Mouse (Mus musculus): ENCODE data around the gene Frrs1l. TPM values are rescaled to one million over a fixed set of nuclear protein-coding genes. Genes with fewer than 3 reads are reported as not detected.

Frrs1l gene
- polyA plus RNA-seq, 1 experiment = 0.51 TPM

GRCm38 (mm10) chr4:56949494-56949893, 40.7 kb downstream of the Frrs1l start:
- peaks cover 6% of the 10 kb centered on the region for H3K4me1 ChIP-seq (ENCODE audit: control insufficient read depth, insufficient read depth, low read length)
- no peaks in the 10 kb centered on the region for H3K27me3 ChIP-seq (ENCODE audit: control insufficient read depth, insufficient read depth, low read length)
- H3K36me3 ChIP-seq (ENCODE audit: control insufficient read depth, insufficient read depth, low read length) = no peaks in the 10 kb centered on the region
- H3K4me3 ChIP-seq (ENCODE audit: control insufficient read depth, low read depth, low read length) = no peak overlapping the region
- no peak for TF ChIP-seq CTCF (IDR thresholded peaks at IDR 0.05; ENCODE audit: control insufficient read depth, insufficient read depth, insufficient replicate concordance, low read depth, low read length)
- no peak for TF ChIP-seq POLR2A (IDR thresholded peaks at IDR 0.05; ENCODE audit: control insufficient read depth, low read depth, low read length)
- no peak overlapping the region for H3K27ac ChIP-seq (ENCODE audit: control insufficient read depth, insufficient read depth, low read depth, low read length)

GRCm38 (mm10) chr4:56946641-56947640, 43.2 kb downstream of the Frrs1l start, which contains the start of gene Tmem245:
TSS of gene Tmem245 (minus strand) at chr4:56947437.
- peaks cover 6% of the 10 kb centered on the region for H3K4me1 ChIP-seq (ENCODE audit: control insufficient read depth, insufficient read depth, low read length)
- peak within 1 kb of the TSS; percentile 73 for H3K27ac ChIP-seq (ENCODE audit: control insufficient read depth, insufficient read depth, low read depth, low read length)
- H3K27me3 ChIP-seq (ENCODE audit: control insufficient read depth, insufficient read depth, low read length) = no peaks in the 10 kb centered on the region
- no peaks in the 10 kb centered on the region for H3K36me3 ChIP-seq (ENCODE audit: control insufficient read depth, insufficient read depth, low read length)
- peak within 1 kb of the TSS; percentile 91 for H3K4me3 ChIP-seq (ENCODE audit: control insufficient read depth, low read depth, low read length)
- TF ChIP-seq POLR2A (IDR thresholded peaks at IDR 0.05; ENCODE audit: control insufficient read depth, low read depth, low read length) (peak; percentile 55), CTCF (IDR thresholded peaks at IDR 0.05; ENCODE audit: control insufficient read depth, insufficient read depth, insufficient replicate concordance, low read depth, low read length) (no peak)

GRCm38 (mm10) chr4:56946180-56946579, 44.0 kb downstream of the Frrs1l start:
- no peaks in the 10 kb centered on the region for H3K27me3 ChIP-seq (ENCODE audit: control insufficient read depth, insufficient read depth, low read length)
- H3K27ac ChIP-seq (ENCODE audit: control insufficient read depth, insufficient read depth, low read depth, low read length) = peak overlapping the region; percentile 73; the same call in 1 of the 2 replicates
- peak overlapping the region; percentile 91 for H3K4me3 ChIP-seq (ENCODE audit: control insufficient read depth, low read depth, low read length)
- H3K36me3 ChIP-seq (ENCODE audit: control insufficient read depth, insufficient read depth, low read length) = no peaks in the 10 kb centered on the region
- peaks cover 6% of the 10 kb centered on the region for H3K4me1 ChIP-seq (ENCODE audit: control insufficient read depth, insufficient read depth, low read length)
- TF ChIP-seq CTCF (IDR thresholded peaks at IDR 0.05; ENCODE audit: control insufficient read depth, insufficient read depth, insufficient replicate concordance, low read depth, low read length) (no peak), POLR2A (IDR thresholded peaks at IDR 0.05; ENCODE audit: control insufficient read depth, low read depth, low read length) (no peak)

- Histone ChIP-seq H3K4me3 (ENCODE audit: control insufficient read depth, low read depth, low read length) (no peak overlapping the region), H3K27me3 (ENCODE audit: control insufficient read depth, insufficient read depth, low read length) (no peaks in the 10 kb centered on the region), H3K27ac (ENCODE audit: control insufficient read depth, insufficient read depth, low read depth, low read length) (no peak overlapping the region), H3K4me1 (ENCODE audit: control insufficient read depth, insufficient read depth, low read length) (peaks cover 6% of the 10 kb centered on the region), H3K36me3 (ENCODE audit: control insufficient read depth, insufficient read depth, low read length) (no peaks in the 10 kb centered on the region)
- TF ChIP-seq POLR2A (IDR thresholded peaks at IDR 0.05; ENCODE audit: control insufficient read depth, low read depth, low read length) = no peak
- TF ChIP-seq CTCF (IDR thresholded peaks at IDR 0.05; ENCODE audit: control insufficient read depth, insufficient read depth, insufficient replicate concordance, low read depth, low read length) = no peak
Measured at GRCm38 (mm10) chr4:56944286-56944685, 45.9 kb downstream of the Frrs1l start.

GRCm38 (mm10) chr4:56943258-56943657, 46.9 kb downstream of the Frrs1l start:
- TF ChIP-seq POLR2A (IDR thresholded peaks at IDR 0.05; ENCODE audit: control insufficient read depth, low read depth, low read length) (no peak), CTCF (IDR thresholded peaks at IDR 0.05; ENCODE audit: control insufficient read depth, insufficient read depth, insufficient replicate concordance, low read depth, low read length) (no peak)
- H3K36me3 ChIP-seq (ENCODE audit: control insufficient read depth, insufficient read depth, low read length) = no peaks in the 10 kb centered on the region
- no peaks in the 10 kb centered on the region for H3K27me3 ChIP-seq (ENCODE audit: control insufficient read depth, insufficient read depth, low read length)
- peaks cover 6% of the 10 kb centered on the region for H3K4me1 ChIP-seq (ENCODE audit: control insufficient read depth, insufficient read depth, low read length)
- H3K27ac ChIP-seq (ENCODE audit: control insufficient read depth, insufficient read depth, low read depth, low read length) = no peak overlapping the region
- no peak overlapping the region for H3K4me3 ChIP-seq (ENCODE audit: control insufficient read depth, low read depth, low read length)

- H3K4me3 ChIP-seq (ENCODE audit: control insufficient read depth, low read depth, low read length) = no peak overlapping the region
- no peak overlapping the region for H3K27ac ChIP-seq (ENCODE audit: control insufficient read depth, insufficient read depth, low read depth, low read length)
- H3K4me1 ChIP-seq (ENCODE audit: control insufficient read depth, insufficient read depth, low read length) = peaks cover 6% of the 10 kb centered on the region
- TF ChIP-seq POLR2A (IDR thresholded peaks at IDR 0.05; ENCODE audit: control insufficient read depth, low read depth, low read length) (no peak), CTCF (IDR thresholded peaks at IDR 0.05; ENCODE audit: control insufficient read depth, insufficient read depth, insufficient replicate concordance, low read depth, low read length) (no peak)
- H3K27me3 ChIP-seq (ENCODE audit: control insufficient read depth, insufficient read depth, low read length) = no peaks in the 10 kb centered on the region
- no peaks in the 10 kb centered on the region for H3K36me3 ChIP-seq (ENCODE audit: control insufficient read depth, insufficient read depth, low read length)
Measured at GRCm38 (mm10) chr4:56942567-56942966, 47.6 kb downstream of the Frrs1l start.

GRCm38 (mm10) chr4:56941481-56941880, 48.7 kb downstream of the Frrs1l start:
- peaks cover 4% of the 10 kb centered on the region for H3K4me1 ChIP-seq (ENCODE audit: control insufficient read depth, insufficient read depth, low read length)
- H3K27ac ChIP-seq (ENCODE audit: control insufficient read depth, insufficient read depth, low read depth, low read length) = no peak overlapping the region
- TF ChIP-seq CTCF (IDR thresholded peaks at IDR 0.05; ENCODE audit: control insufficient read depth, insufficient read depth, insufficient replicate concordance, low read depth, low read length) = no peak
- no peak for TF ChIP-seq POLR2A (IDR thresholded peaks at IDR 0.05; ENCODE audit: control insufficient read depth, low read depth, low read length)
- no peak overlapping the region for H3K4me3 ChIP-seq (ENCODE audit: control insufficient read depth, low read depth, low read length)
- no peaks in the 10 kb centered on the region for H3K27me3 ChIP-seq (ENCODE audit: control insufficient read depth, insufficient read depth, low read length)
- H3K36me3 ChIP-seq (ENCODE audit: control insufficient read depth, insufficient read depth, low read length) = no peaks in the 10 kb centered on the region
